Mouse (Mus musculus) CD4-positive, CD25-positive, alpha-beta regulatory T cell, adult 2 months (primary cell): ENCODE results near the gene Acot9.

Experiments
- DNase-seq: peaks from one replicate; pipeline ENCODE4 v3.0.0-alpha.2; 2012; ENCODE audit warnings: low read depth, low spot score

Gene Acot9

GRCm38 (mm10) chrX:155262235-155262914 lies at the start of gene Acot9:
Acot9 (plus strand) TSS chrX:155262443.
- peak; percentile 94 for DNase-seq

- DNase-seq = peak; percentile 3
These were observed 47.7 kb upstream of the Acot9 start for GRCm38 (mm10) chrX:155214291-155215136.

GRCm38 (mm10) chrX:155215501-155216248 lies 46.6 kb upstream of the Acot9 start:
- peak; percentile 58 for DNase-seq

- DNase-seq = peak; percentile 95
These were observed 46.0 kb upstream of the Acot9 start, which contains the start of gene Sat1 for GRCm38 (mm10) chrX:155216271-155216670. Sat1 (minus strand) TSS chrX:155216449.

GRCm38 (mm10) chrX:155218277-155218676 lies 44.0 kb upstream of the Acot9 start:
- DNase-seq = peak; percentile 25

- no peak for DNase-seq
These were observed 5.4 kb upstream of the Acot9 start for GRCm38 (mm10) chrX:155256856-155257255.

- DNase-seq = no peak
These were observed 641 bp downstream of the Acot9 start for GRCm38 (mm10) chrX:155262915-155263252.

- peak; percentile 16 for DNase-seq
These were observed 16.2 kb downstream of the Acot9 start for GRCm38 (mm10) chrX:155278483-155278882.

- DNase-seq = no peak
These were observed 18.3 kb downstream of the Acot9 start for GRCm38 (mm10) chrX:155280427-155281044.

- DNase-seq = peak; percentile 25
These were observed 44.1 kb downstream of the Acot9 start for GRCm38 (mm10) chrX:155306390-155306789.

GRCm38 (mm10) chrX:155318005-155318404 lies 55.8 kb downstream of the Acot9 start:
- DNase-seq = peak; percentile 73

GRCm38 (mm10) chrX:155337567-155337904 lies 75.3 kb downstream of the Acot9 start:
- DNase-seq = no peak

- DNase-seq = peak; percentile 87
These were observed 75.9 kb downstream of the Acot9 start for GRCm38 (mm10) chrX:155337905-155338721.

GRCm38 (mm10) chrX:155340654-155341053 lies 78.4 kb downstream of the Acot9 start, which contains the start of gene Prdx4:
Prdx4 (minus strand) TSS chrX:155340754.
- DNase-seq = no peak

- no peak for DNase-seq
These were observed 84.0 kb downstream of the Acot9 start for GRCm38 (mm10) chrX:155346249-155346648.
